Mouse (Mus musculus): ENCODE data around the gene Abhd8. TPM values are rescaled to one million over a fixed set of nuclear protein-coding genes. Genes with fewer than 3 reads are reported as not detected.

Abhd8 gene
- polyA plus RNA-seq, 1 experiment from 2014 or later = 126 TPM

DNA sequence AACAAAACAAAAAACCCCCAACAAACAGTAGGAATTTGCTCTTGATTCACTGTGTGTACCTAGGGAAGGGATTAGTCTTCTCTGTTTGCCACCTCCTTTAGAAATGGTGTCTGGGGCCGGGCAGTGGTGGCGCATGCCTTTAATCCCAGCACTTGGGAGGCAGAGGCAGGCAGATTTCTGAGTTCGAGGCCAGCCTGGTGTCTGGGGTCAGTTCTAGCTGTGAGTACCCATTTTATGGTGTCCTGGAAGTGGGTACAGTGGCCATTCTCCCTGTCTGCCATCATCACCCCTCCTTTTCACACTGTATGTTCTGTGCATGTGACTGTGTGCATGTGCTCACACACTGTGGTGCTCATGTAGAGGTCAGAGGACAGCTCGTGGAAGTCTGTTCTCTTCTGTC, 55.2 kb downstream of the Abhd8 start:
- no peak for ATAC-seq (ENCODE audit: low FRiP score)
- H3K27me3 ChIP-seq (ENCODE audit: control insufficient read depth, insufficient read depth, low read length) = no peaks in the 10 kb centered on the region

DNA sequence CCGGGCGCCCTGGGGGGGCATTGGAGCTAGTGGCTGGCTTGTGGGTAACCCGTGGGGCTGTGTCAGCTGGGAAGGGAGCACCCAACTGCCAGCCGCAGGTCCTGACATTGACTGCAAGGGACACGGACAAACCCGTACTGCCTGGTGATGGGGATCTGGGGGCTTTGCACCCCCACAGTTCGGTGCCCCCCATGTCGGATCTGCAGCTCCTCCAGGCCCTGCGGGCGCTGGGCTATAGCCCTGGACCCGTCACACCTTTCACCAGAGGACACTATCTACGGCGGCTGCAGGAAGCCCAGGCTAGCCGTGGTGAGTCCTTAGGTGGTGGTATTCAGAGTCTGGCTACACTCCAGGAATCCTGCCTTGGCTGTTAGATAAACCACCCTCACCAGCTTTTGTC, 56.0 kb downstream of the Abhd8 start:
- Histone ChIP-seq H3K9ac (no peak overlapping the region), H3K9me3 (ENCODE audit: control insufficient read depth, low read length) (no peaks in the 10 kb centered on the region), H3K4me2 (replicated peaks) (no peak overlapping the region), H3K36me3 (replicated peaks; ENCODE audit: control insufficient read depth, insufficient read depth) (no peaks in the 10 kb centered on the region), H3K27me3 (ENCODE audit: control insufficient read depth, insufficient read depth, low read length) (no peaks in the 10 kb centered on the region), H3K4me3 (replicated peaks; ENCODE audit: low read length) (no peak overlapping the region), H3K4me1 (replicated peaks; ENCODE audit: control insufficient read depth, insufficient read depth, low read length) (peaks cover 13% of the 10 kb centered on the region; the same call in 1 of the 2 replicates), H3K27ac (no peak overlapping the region)
- DNase-seq (ENCODE audit: low spot score) (no peak), ATAC-seq (ENCODE audit: low FRiP score) (no peak)
- 93% methylated on average over 14 of the region's 14 CpGs for WGBS

More for the DNA sequence above, 55.2 kb downstream of the Abhd8 start:
- Histone ChIP-seq H3K4me3 (replicated peaks; ENCODE audit: low read length) (no peak overlapping the region), H3K9me3 (ENCODE audit: control insufficient read depth, low read length) (no peaks in the 10 kb centered on the region), H3K9ac (no peak overlapping the region), H3K4me2 (replicated peaks) (no peak overlapping the region), H3K4me1 (replicated peaks; ENCODE audit: control insufficient read depth, insufficient read depth, low read length) (peaks cover 13% of the 10 kb centered on the region; the same call in 1 of the 2 replicates), H3K36me3 (replicated peaks; ENCODE audit: control insufficient read depth, insufficient read depth) (no peaks in the 10 kb centered on the region), H3K27ac (no peak overlapping the region)
- DNase-seq (ENCODE audit: low spot score) = no peak
- 96% methylated on average over 4 of the region's 4 CpGs for WGBS

Other genes with a start within 250 kb of the Abhd8 start
- 15.7 and 16.9 TPM in 2 replicates for gene Myo9b, start 190.9 kb downstream of the Abhd8 start, polyA plus RNA-seq (2014; fragmentation: Nextera tagmentation; extraction: Ambion mirVana)
- gene Haus8, start 190.7 kb downstream of the Abhd8 start, polyA plus RNA-seq (2014; fragmentation: Nextera tagmentation; extraction: Ambion mirVana) = 55.6 and 58.8 TPM in 2 replicates
- gene Use1, start 96.8 kb downstream of the Abhd8 start, polyA plus RNA-seq (2014; fragmentation: Nextera tagmentation; extraction: Ambion mirVana) = 112 and 126 TPM in 2 replicates
- 4.8 and 5.0 TPM in 2 replicates for gene Ocel1, start 92.4 kb downstream of the Abhd8 start, polyA plus RNA-seq (2014; fragmentation: Nextera tagmentation; extraction: Ambion mirVana)
- 35.9 and 37.5 TPM in 2 replicates for gene Nr2f6, start 81.7 kb downstream of the Abhd8 start, polyA plus RNA-seq (2014; fragmentation: Nextera tagmentation; extraction: Ambion mirVana)
- 4.7 and 6.0 TPM in 2 replicates for gene Ushbp1, start 67.9 kb downstream of the Abhd8 start, polyA plus RNA-seq (2014; fragmentation: Nextera tagmentation; extraction: Ambion mirVana)
- 88.2 and 89.7 TPM in 2 replicates for gene Babam1, start 66.8 kb downstream of the Abhd8 start, polyA plus RNA-seq (2014; fragmentation: Nextera tagmentation; extraction: Ambion mirVana)
- 3.8 and 4.7 TPM in 2 replicates for gene Ankle1, start 57.6 kb downstream of the Abhd8 start, polyA plus RNA-seq (2014; fragmentation: Nextera tagmentation; extraction: Ambion mirVana)
- gene Mrpl34, start 1.3 kb upstream of the Abhd8 start, polyA plus RNA-seq (2014; fragmentation: Nextera tagmentation; extraction: Ambion mirVana) = 158 and 195 TPM in 2 replicates
- gene Dda1, start 5.5 kb upstream of the Abhd8 start, polyA plus RNA-seq (2014; fragmentation: Nextera tagmentation; extraction: Ambion mirVana) = 218 and 236 TPM in 2 replicates
- 8.5 and 10.6 TPM in 2 replicates for gene Ano8, start 22.3 kb upstream of the Abhd8 start, polyA plus RNA-seq (2014; fragmentation: Nextera tagmentation; extraction: Ambion mirVana)
- 4.7 and 7.3 TPM in 2 replicates for gene Gtpbp3, start 24.4 kb upstream of the Abhd8 start, polyA plus RNA-seq (2014; fragmentation: Nextera tagmentation; extraction: Ambion mirVana)
- gene Plvap, start 48.1 kb upstream of the Abhd8 start, polyA plus RNA-seq (2014; fragmentation: Nextera tagmentation; extraction: Ambion mirVana) = 9.2 and 10.5 TPM in 2 replicates
- gene Ccdc194, start 62.1 kb upstream of the Abhd8 start, polyA plus RNA-seq (2014; fragmentation: Nextera tagmentation; extraction: Ambion mirVana) = 0.22 and 0.92 TPM in 2 replicates
- 4.0 and 5.4 TPM in 2 replicates for gene Bst2, start 73.8 kb upstream of the Abhd8 start, polyA plus RNA-seq (2014; fragmentation: Nextera tagmentation; extraction: Ambion mirVana)
- gene Mvb12a, start 79.3 kb upstream of the Abhd8 start, polyA plus RNA-seq (2014; fragmentation: Nextera tagmentation; extraction: Ambion mirVana) = 50.8 and 66.6 TPM in 2 replicates
- gene Tmem221, start 95.2 kb upstream of the Abhd8 start, polyA plus RNA-seq (2014; fragmentation: Nextera tagmentation; extraction: Ambion mirVana) = 0.32 TPM in 1 of 2 replicates, not detected in the other
- gene Nxnl1, start 102.9 kb upstream of the Abhd8 start, polyA plus RNA-seq (2014; fragmentation: Nextera tagmentation; extraction: Ambion mirVana) = 0.13 TPM in 1 of 2 replicates, not detected in the other
- 41.6 and 57.3 TPM in 2 replicates for gene Slc27a1, start 105.2 kb upstream of the Abhd8 start, polyA plus RNA-seq (2014; fragmentation: Nextera tagmentation; extraction: Ambion mirVana)
- gene Pgls, start 128.5 kb upstream of the Abhd8 start, polyA plus RNA-seq (2014; fragmentation: Nextera tagmentation; extraction: Ambion mirVana) = 243 and 246 TPM in 2 replicates
- gene Fam129c, start 134.0 kb upstream of the Abhd8 start, polyA plus RNA-seq (2014; fragmentation: Nextera tagmentation; extraction: Ambion mirVana) = 5.2 and 5.7 TPM in 2 replicates
- 62.4 and 66.0 TPM in 2 replicates for gene Colgalt1, start 147.3 kb upstream of the Abhd8 start, polyA plus RNA-seq (2014; fragmentation: Nextera tagmentation; extraction: Ambion mirVana)
- gene Unc13a, start 208.1 kb upstream of the Abhd8 start, polyA plus RNA-seq (2014; fragmentation: Nextera tagmentation; extraction: Ambion mirVana) = 16.6 and 16.7 TPM in 2 replicates
- 5.4 TPM in 2 replicates for gene Jak3, start 212.6 kb upstream of the Abhd8 start, polyA plus RNA-seq (2014; fragmentation: Nextera tagmentation; extraction: Ambion mirVana)
- 1.4 and 1.5 TPM in 2 replicates for gene Insl3, start 225.6 kb upstream of the Abhd8 start, polyA plus RNA-seq (2014; fragmentation: Nextera tagmentation; extraction: Ambion mirVana)
- gene B3gnt3, start 238.1 kb upstream of the Abhd8 start, polyA plus RNA-seq (2014; fragmentation: Nextera tagmentation; extraction: Ambion mirVana) = 0.21 and 0.41 TPM in 2 replicates